Mouse (Mus musculus) limb, embryonic 14.5 days (tissue): ENCODE measurements around the gene Aprt. TPM values are rescaled to one million over a fixed set of nuclear protein-coding genes. Genes with fewer than 3 reads are reported as not detected.
A peak's percentile ranks its signal among the peaks of the same experiment; 100 is the strongest.

Experiments used
- ATAC-seq: fragments of 200-750 bp; cut with Nextera tagmentation; 2 replicates; pipeline ENCODE4 v1.8.0; 2017; ENCODE audit warnings: low read depth, moderate number of reproducible peaks, moderate TSS enrichment; ENCODE audit not compliant: low FRiP score
- DNase-seq: peaks from one replicate; pipeline ENCODE4 v3.0.0-alpha.2; 2015; ENCODE audit warnings: low spot score
- H3K27ac ChIP-seq: fragments of 300-500 bp; sonication (generic); replicated peaks from 2 replicates; pipeline ENCODE4 v1.5.1; 2014; ENCODE audit warnings: low read depth, mild to moderate bottlenecking, low read length, moderate library complexity, mixed read lengths
- H3K27me3 ChIP-seq: fragments of 300-500 bp; sonication (generic); 2 replicates; pipeline ENCODE4 v1.6.1; 2014; ENCODE audit warnings: low read length, mixed read lengths; ENCODE audit not compliant: control insufficient read depth, insufficient read depth
- H3K36me3 ChIP-seq: fragments of 300-500 bp; sonication (generic); 2 replicates; pipeline ENCODE4 v1.6.1; 2014; ENCODE audit warnings: mild to moderate bottlenecking, low read length, moderate library complexity, mixed read lengths; ENCODE audit not compliant: control insufficient read depth, insufficient read depth
- H3K4me1 ChIP-seq: fragments of 300-500 bp; sonication (generic); 2 replicates; pipeline ENCODE4 v1.6.1; 2014; ENCODE audit warnings: antibody characterized with exemption, low read length, mixed read lengths; ENCODE audit not compliant: control insufficient read depth, insufficient read depth
- H3K4me2 ChIP-seq: fragments of 300-500 bp; sonication (generic); replicated peaks from 2 replicates; pipeline ENCODE4 v1.6.1; 2014; ENCODE audit warnings: low read depth, mild to moderate bottlenecking, low read length, moderate library complexity; ENCODE audit not compliant: severe bottlenecking
- H3K4me3 ChIP-seq: fragments of 300-500 bp; sonication (generic); replicated peaks from 2 replicates; pipeline ENCODE4 v1.5.1; 2014; ENCODE audit warnings: low read length
- H3K9ac ChIP-seq: fragments of 300-500 bp; sonication (generic); 2 replicates; pipeline ENCODE4 v1.6.1; 2014; ENCODE audit warnings: mild to moderate bottlenecking, low read depth, low read length, moderate library complexity; ENCODE audit not compliant: severe bottlenecking
- H3K9me3 ChIP-seq: fragments of 300-500 bp; sonication (generic); 2 replicates; pipeline ENCODE4 v1.6.1; 2016; ENCODE audit warnings: low read length; ENCODE audit not compliant: control insufficient read depth
- POLR2A ChIP-seq: fragments of 200-500 bp; IDR thresholded peaks from 2 replicates; pipeline ENCODE4 v1.8.0; 2012; ENCODE audit warnings: inconsistent platforms, mild to moderate bottlenecking, moderate library complexity, borderline replicate concordance; ENCODE audit not compliant: insufficient read depth, insufficient read length; ENCODE audit errors: extremely low read depth
- WGBS: fragments of 180-500 bp; shearing (Covaris S2); extraction: QIAGEN DNeasy Blood & Tissue Kit; methylation state at CpG from one replicate; pipeline ENCODE4 v1.1.7; 2014; 5-methylcytosine and 5-hydroxymethylcytosine counted together
- polyA plus RNA-seq, 2 experiments: library from polyadenylated mRNA; depleted of rRNA in 1 of 2; stranded (reverse) in 1 of 2; unstranded in 1 of 2; fragments of >200 nt; fragmentation: Nextera tagmentation in 1 of 2; extraction: Ambion mirVana in 1 of 2; gene quantifications; 2 replicates each; pipeline versions ENCODE4 v1.2.1 to v1.2.3; 2012 to 2014

Gene Aprt
- polyA plus RNA-seq, 2 experiments: 199 to 348 TPM

DNA sequence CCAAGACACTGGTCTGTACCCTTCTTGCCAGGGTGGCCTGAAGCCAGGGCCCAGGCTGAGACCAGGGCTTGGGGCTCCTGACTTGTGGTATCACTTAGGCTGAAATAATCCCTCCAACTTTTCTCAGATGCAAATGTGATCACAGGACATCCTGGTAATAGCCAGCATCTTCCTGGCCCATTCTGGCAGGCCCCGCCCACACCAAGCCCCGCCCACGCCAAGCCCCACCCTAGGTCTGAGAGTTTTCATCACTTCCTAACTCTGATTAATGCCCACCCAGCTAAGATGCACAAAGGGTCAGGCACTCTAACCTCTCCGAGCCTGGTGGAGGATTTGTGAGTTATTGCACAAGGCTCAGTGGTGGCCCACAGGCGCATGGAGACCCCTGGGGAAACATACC is 43.7 kb upstream of the Aprt start:
- no peak overlapping the region for H3K9ac ChIP-seq
- peaks cover 7% of the 10 kb centered on the region for H3K4me1 ChIP-seq
- no peaks in the 10 kb centered on the region for H3K27me3 ChIP-seq
- H3K27ac ChIP-seq: no peak overlapping the region
- no peaks in the 10 kb centered on the region for H3K9me3 ChIP-seq
- ATAC-seq (no peak), DNase-seq (no peak)
- no peak overlapping the region for H3K4me3 ChIP-seq
- WGBS: 28% methylated on average over 5 of the region's 5 CpGs
- no peaks in the 10 kb centered on the region for H3K36me3 ChIP-seq
- TF ChIP-seq POLR2A: no peak
- no peak overlapping the region for H3K4me2 ChIP-seq

DNA sequence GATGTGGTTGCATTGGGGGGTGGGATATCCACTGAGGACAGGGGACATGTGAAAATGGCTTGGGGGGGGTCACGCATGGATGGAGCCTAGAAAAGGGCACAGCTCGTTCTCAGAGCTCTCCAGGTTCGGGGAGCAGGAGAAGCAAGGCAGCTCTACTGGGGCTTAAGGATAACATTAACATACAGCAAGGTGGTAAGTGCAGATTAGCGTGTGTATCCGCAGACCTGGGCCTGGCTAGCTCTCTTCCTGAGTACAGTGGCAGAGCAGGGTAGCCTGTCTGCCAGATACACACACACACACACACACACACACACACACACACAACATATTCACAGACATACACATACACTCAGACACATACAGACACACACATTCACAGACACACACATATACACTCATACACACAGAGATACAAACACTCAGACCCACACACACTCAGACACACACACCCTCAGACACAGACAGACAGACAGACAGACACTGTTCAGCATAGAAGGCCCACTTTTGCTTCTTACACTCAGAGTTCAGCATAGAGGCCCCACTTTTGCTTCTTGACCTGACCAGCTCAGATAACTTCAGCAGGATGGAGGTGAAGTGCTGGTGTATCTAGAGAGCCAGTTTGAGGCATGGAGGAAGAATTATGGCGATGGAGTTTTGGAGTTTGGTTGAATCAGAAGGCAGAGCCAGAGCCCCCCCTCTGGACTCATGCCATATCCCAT is 42.1 kb upstream of the Aprt start:
- peaks cover 7% of the 10 kb centered on the region for H3K4me1 ChIP-seq

DNA sequence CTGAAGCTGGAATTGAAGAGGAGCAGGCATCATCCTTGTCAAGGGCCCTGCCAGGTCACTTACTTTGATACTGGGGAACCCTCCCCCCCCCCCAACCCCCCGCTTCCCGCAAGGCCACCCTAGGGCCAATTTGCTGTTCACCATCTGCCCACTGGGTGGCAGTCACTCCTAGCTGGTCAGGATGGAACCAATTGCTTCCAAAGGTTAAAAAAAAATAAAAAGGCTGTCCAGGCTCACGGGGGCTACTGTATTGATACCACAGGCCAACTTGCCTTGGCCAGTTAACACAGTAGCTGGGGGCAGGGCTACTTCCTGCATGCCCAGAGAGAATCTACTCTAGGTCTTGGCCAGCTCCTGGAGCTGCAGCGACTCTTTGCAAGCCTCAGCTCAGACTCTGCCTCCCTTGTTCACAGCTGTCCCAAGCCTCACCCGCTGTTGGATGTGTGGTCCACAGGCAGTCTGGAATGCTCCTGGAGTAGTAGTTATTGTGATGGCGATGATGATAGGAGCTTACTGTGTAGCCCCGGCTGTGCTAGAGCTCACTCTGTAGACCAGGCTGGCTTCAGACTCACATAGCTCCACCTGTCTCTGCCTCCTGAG is 41.3 kb upstream of the Aprt start:
- H3K4me3 ChIP-seq: no peak overlapping the region
- 22% methylated on average over 5 of the region's 7 CpGs for WGBS
- DNase-seq: peak; percentile 82
- H3K36me3 ChIP-seq: peaks cover 8% of the 10 kb centered on the region; the same call in 1 of the 2 replicates
- TF ChIP-seq POLR2A: no peak
- H3K27me3 ChIP-seq: no peaks in the 10 kb centered on the region
- no peak overlapping the region for H3K4me2 ChIP-seq
- no peak overlapping the region for H3K27ac ChIP-seq
- peaks cover 7% of the 10 kb centered on the region for H3K4me1 ChIP-seq
- no peak overlapping the region for H3K9ac ChIP-seq
- H3K9me3 ChIP-seq: no peaks in the 10 kb centered on the region
- ATAC-seq: no peak

More for the DNA sequence above, 42.1 kb upstream of the Aprt start:
- no peak for TF ChIP-seq POLR2A
- WGBS: 80% methylated on average over 6 of the region's 6 CpGs
- Histone ChIP-seq H3K36me3 (peaks cover 8% of the 10 kb centered on the region; the same call in 1 of the 2 replicates), H3K4me3 (no peak overlapping the region), H3K4me2 (no peak overlapping the region), H3K9me3 (no peaks in the 10 kb centered on the region), H3K9ac (no peak overlapping the region), H3K27me3 (no peaks in the 10 kb centered on the region), H3K27ac (no peak overlapping the region)
- no peak for DNase-seq
- no peak for ATAC-seq

DNA sequence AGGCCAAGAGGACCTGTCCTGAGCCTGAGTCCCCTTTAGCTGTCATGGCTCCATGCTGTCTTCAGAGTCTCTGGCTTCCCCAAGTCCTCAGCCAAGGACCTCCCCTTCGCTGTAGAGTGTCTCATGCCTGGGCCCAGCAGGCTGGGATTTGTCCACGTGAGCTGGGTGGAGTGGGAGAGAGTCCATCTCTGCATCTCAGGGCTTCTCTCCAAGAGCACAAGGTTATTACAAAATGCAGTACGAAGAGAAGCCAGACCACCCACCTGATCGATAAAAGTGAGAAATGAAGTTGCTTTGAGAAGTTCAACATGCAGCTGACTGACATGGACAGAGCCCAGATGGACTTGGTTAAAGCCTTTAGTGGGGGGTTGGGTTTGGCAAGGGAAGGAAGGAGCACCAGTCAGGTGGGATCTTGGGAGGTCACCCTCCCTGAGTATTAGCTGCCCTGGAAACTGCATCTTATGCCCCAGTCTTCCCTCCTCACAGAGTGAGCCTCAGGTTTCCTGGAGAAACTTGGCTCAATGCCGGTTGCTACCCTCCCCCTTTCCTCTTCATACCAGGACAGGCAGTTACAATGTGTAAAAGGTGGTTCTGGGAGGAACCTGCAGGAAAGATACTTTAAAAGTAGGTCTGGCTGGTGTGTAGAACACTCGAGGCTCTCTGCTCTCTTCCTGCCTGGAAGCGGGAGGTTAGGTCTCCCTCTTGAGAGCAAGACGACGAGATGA is 39.6 kb upstream of the Aprt start:
- Histone ChIP-seq H3K36me3 (peaks cover 8% of the 10 kb centered on the region; the same call in 1 of the 2 replicates), H3K9me3 (no peaks in the 10 kb centered on the region), H3K27me3 (no peaks in the 10 kb centered on the region), H3K4me1 (peaks cover 15% of the 10 kb centered on the region), H3K9ac (no peak overlapping the region), H3K4me2 (no peak overlapping the region), H3K27ac (peak overlapping the region; percentile 58; the same call in 1 of the 2 replicates), H3K4me3 (no peak overlapping the region)
- peak; percentile 59 for DNase-seq
- ATAC-seq: peak; percentile 17; the same call in 1 of the 2 replicates
- WGBS: 53% methylated on average over 9 of the region's 9 CpGs
- TF ChIP-seq POLR2A: no peak
